Mouse (Mus musculus) layer of hippocampus, postnatal 25 days (tissue): Measurements from ENCODE around the gene Ndufs5. TPM values are rescaled to one million over a fixed set of nuclear protein-coding genes. Genes with fewer than 3 reads are reported as not detected.
A peak's percentile ranks its signal among the peaks of the same experiment; 100 is the strongest.

Source experiments
- DNase-seq, 2 experiments: peaks; one replicate each; pipeline ENCODE4 v3.0.0; 2022; ENCODE audit warnings: mixed read lengths in 2 of 2, low spot score in 1 of 2; ENCODE audit errors: extremely low spot score in 1 of 2
- total RNA-seq, 2 experiments: library from RNA; stranded (reverse); gene quantifications; 2 replicates each; pipeline ENCODE4 v1.2.3; 2021

Gene Ndufs5
- total RNA-seq, 2 experiments from 2014 or later, result 172 to 199 TPM

- DNase-seq, result no peak
These were observed 27.7 kb downstream of the Ndufs5 start for GRCm38 (mm10) chr4:123690311-123690710.

DNA sequence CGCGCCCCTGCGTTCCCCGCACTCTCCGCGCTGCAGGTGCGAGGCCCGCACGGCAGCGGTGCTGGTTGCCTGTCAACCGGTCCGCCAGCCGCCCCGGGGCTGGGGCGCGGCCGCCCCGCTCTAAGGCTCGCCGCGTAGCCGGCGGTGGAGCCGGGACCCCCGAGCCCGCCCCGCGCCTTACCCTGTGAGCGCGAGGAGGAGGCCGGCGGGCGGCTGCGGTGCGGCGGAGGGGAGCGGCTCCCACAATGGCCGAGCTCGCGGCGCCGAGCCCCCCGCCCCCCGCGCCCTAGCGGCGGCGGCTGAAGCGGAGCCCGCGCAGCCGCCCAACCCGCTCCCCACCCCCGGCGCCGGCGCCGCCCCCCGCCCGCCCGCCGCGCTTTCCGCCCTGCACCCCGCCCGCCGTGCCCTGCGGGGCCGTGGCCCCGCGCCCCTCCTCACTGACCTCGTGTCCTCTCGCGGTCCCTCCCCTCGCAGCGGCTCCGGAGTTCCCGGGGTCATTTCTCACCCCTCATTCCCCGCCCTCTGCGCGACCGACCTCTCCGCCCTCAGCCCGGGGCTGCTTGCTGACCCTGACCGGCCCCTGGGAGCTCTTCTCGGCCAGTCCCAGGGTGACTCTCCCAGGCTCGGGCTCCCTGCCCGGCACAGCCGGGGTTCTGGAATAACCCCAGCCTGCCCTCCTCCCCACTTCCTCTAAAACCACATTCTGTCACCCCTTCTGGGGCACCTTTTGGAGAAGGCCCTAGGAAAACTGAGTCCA, 30.8 kb downstream of the Ndufs5 start:
- DNase-seq, result peak in 1 of 2 experiments; percentile 39

DNA sequence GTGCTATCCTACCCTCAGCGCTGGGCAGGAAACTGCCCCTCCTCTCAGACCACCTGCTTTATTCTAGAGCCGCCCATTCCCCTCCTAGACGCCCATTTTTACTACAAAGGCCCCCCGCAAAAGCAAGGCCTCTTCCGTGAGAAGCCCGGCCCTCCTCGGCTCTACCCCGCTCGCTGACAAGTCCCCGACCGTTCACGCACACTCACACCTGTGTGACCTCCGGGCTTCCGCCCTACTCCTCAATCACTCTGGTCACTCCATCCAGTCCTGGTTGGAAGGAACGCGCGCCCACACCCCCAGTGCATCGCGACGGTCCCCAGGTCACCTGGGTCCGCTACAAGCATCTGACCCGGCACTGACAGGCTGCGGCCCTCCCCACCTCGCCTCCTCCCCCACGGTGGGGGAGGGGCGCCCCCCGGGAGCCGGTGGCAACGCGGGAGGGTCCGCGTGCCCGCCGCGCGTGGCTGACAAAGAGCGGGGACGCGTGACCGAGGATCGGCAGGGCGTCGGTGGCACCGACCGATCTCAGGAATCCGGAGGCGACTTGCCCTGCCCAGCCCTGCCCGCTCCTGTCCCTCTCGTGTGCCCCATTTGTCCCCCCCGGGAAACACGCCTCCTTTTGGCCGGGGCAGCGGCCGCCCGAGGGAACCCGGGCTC, 31.5 kb downstream of the Ndufs5 start:
- DNase-seq, result no peak

DNA sequence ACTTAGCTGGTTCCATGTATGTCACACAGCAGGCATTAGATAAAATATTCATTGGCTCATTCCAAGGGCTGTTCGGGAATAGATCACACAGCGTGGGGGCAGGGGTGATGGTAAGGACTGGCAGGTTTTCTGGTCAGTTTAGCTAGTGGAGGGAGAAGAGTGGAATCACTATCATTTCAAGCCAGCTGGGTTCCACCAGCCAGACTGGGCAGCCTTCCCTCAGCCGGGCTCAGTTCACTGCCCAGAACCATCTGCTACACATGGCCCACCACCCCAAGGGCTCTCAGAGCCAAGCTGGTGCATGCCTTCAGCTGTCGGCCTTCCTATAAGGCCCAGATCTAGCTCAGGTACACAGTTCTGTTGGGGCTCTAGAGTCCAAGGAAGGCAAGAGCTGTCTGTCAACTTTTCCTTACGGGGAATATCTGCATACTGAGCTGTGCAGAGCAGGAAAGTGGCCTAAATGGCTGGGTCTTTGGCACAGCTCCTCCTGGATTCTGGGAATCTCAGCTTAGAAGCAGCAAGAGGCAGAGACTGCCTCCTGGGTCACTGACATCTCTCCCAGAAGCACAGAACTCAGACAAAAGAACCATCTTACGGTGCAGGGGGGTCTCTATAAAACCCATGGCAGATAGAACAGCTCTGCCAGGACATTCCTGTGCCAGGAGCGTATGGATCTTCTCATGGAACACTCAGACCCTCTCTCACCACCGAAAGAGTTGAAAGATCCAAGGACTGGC, 32.3 kb downstream of the Ndufs5 start:
- no peak for DNase-seq

DNA sequence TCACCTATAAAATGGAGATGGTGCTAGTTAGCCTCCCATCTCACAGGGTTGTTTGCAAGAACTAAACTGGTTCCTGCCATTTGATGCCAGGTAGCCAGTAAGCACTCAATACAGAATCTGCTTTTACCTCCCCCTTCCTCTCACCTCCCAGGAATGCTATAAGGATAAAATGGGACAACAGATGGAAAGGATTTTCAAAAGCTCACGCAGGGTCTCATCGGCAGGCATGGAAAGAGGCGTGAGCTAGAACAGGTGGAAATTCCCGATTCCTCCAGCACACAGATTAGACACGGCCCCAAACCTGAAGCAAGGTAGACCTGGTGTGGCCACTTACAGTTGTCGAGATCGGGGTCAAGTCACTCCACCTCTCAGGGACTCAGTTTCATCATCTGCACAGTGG, 33.0 kb downstream of the Ndufs5 start:
- DNase-seq, result no peak

DNA sequence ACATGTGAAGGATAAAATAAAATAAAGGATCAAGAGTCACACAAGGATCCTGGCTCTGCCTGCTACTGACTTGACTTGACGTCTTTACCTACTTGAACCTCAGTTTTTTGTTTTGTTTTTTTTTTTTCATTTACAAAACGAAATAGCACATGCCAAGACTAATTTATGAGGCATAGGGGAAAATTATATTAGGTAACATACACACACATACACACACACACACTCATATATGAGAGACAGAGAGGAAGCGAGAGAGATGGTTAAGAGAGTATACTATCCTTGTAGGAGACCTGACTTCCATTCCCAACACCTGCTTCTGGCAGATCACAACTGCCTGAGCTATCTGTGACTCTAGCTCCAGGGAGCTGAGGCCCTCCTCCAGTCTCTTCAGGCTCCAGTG, 33.7 kb downstream of the Ndufs5 start, which contains the start of gene Macf1:
Gene Macf1, minus strand, starts transcription at position 101 of the 400 bp plus-strand sequence.
- DNase-seq, result no peak

DNA sequence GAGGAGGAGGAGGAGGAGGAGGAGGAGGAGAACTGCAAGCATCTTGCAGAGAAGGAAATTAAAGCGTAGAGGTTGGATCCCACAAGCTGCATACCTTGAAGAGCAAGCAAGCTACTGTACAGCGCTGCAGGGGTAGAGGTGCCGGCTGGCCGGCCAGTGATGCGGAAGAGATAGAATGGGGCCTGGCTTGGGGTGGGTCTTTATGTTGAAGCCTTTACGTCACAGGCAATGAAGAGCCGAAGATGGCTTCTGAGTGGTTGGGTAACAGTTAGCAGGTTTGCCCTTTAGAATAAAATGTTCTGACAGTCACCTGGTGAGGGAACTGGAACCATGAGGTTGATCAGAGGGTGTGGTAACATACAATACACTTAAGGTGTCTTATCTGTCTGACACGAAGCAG, 35.7 kb downstream of the Ndufs5 start:
- DNase-seq, result no peak

DNA sequence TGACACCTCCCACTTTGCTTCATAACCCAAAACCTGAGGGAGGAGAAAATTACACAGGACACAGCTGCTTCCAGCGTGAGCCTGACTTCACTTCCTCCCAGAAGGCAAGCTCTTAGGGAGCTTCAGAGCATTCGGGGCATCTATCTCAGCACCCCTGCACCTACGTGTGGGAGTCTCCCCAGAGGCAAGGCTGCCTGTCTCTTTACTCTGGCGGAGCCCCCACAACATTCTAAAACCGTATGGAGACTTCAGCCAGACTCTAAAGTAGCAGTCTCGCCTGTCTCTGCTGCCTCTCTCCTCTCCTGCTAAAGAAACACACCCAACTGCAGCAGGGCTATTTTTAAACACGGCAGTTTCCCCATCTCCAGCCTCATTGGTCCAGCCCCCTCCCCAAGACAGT, 37.0 kb downstream of the Ndufs5 start:
- DNase-seq, result no peak

- DNase-seq, result no peak
These were observed 40.8 kb downstream of the Ndufs5 start for GRCm38 (mm10) chr4:123677060-123677804.

- DNase-seq, result no peak
These were observed 47.4 kb downstream of the Ndufs5 start for GRCm38 (mm10) chr4:123670598-123670997.

DNA sequence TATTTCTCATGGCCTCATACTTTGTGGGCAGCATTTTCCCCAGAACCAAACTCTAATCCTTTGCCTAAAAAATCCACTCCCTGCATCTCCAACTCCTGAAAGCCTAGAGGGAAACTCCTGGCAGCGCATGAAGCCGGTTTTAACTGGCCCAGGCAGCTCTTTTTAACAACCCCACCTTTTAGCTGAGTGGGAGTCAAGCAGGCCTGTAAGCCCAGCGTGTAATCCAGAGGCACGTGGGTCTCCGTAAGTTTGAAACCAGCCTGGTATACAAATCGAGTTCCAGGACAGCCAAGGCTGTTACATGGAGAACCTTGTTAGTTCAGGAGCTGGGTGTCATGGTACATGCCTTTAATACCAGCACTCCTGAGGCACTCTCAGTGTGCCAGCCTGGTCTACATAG, 48.3 kb downstream of the Ndufs5 start:
- DNase-seq, result no peak

DNA sequence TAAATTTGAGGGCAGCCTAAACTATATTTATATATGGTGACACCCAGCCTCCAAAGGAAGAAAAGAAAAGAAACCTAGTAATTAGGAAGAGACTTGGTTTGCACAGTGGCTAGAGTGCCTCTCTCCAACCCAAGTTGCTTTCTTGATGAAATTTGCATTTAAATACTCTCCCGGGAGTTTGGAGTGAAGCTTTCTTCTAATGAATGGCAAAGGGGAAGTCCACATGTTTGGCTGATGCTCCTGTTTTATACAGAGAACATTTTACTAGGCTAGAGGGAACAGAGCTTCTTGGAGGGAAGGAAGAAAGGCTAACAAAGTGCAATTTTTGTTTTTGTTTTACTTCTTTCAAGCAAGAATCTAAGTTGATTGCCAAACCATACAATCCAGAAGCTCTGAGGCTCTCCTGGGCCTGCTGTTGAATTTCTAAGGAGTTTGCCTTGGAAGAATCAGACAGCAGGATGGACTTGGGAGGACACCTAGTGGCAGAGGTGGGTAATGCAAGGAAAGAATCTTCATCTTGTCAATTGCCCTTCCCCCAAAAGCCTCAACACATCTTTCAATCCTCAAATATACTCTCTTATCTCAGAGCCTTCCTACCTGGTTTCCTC, 50.6 kb downstream of the Ndufs5 start:
- DNase-seq, result peak; percentile 75 to 93

DNA sequence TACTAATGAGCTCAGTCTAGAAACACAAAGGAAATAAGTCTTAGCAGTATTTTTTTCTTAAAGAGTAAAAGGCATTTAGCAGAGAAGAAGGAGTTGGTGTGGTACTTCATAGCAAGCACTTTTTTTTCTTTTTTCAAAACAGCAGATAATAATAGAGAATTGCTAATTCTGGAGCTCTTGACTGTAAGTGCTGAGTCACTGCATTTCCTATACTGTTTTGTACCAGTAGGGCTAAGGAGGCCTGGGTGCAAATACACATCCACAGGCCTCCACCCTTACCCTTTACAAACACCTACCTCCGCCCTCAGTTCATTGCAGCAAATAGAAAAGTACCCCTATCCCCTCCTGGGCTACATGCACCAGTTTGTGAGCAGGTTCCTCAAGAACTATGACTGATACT, 51.5 kb downstream of the Ndufs5 start:
- no peak for DNase-seq

DNA sequence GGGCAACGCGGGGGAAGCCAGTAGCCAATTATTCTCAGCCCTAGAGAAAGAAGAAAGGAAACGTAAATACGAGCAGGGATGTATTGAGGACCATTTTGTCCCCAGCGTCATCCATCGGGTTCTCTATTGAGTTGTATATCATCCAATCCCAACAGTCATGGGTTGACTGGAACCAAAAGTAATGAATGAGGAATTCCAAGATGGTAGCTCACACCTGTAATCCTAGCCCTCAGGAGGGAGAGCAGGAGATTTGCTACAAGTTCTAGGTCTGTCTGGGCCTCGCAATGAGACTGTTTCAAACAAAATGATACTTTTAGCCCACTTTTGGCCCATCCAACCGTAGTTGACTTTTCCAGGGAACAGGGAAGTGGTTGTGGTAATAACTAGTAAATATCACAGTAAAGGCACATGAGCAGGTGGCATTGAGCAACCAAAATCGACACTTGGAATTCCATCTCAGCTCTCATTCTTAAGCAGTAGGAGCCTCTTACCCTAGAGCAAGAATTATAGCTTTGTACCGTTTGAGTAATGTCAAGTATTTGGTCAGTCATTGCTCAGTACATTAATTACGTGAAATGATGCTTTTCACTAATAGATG, 52.2 kb downstream of the Ndufs5 start:
- DNase-seq, result no peak

DNA sequence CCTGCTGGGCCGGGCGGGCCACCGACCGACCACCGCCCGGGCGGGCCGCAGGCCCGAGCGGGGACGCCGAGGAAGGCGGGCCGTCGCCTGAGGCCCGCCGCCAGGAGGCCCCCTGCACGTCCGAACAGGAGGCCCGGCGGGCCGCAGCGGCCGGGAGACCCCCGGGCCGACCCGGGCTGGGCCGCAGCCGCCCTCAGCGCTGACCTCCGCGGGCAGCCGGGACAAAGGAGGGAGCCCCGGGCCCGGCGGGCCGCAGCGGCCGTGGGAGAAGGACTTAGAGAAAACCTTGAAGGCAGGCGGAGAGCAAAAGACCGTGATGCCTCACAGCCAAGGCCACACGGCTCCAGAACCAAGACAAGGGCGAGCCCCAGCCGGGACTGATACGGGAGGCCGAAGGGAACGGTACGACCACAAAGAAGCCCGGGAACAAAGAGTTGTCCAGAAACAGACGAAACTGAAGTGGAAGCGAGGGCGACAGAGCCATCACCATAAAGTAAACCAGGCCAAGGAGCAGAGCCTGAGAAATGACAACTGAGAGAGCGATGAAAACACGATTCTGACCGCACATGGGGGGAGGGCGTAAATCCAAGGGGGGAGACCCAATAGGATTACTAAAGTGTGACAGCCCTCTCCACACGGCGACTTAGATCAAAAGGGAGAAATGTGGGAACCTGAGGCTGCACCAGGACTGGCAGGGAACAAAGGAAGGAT, 52.9 kb downstream of the Ndufs5 start:
- DNase-seq, result no peak

GRCm38 (mm10) chr4:123664021-123664950, 53.7 kb downstream of the Ndufs5 start:
- peak; percentile 55 to 56 for DNase-seq

DNA sequence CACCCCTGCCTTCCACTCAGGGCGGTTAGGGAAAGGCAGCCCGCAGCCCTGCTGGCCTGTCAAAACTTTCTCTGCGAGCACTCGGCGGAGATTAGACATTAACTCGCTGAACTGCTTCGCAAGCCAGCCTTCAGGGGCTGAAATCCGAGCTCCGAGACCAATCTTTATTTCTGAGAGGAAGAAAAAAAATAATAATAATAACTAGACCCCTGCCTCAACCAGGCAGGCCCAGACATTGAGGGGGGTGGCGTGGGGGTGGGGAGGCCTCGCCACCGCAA, 54.4 kb downstream of the Ndufs5 start:
- DNase-seq, result no peak

DNA sequence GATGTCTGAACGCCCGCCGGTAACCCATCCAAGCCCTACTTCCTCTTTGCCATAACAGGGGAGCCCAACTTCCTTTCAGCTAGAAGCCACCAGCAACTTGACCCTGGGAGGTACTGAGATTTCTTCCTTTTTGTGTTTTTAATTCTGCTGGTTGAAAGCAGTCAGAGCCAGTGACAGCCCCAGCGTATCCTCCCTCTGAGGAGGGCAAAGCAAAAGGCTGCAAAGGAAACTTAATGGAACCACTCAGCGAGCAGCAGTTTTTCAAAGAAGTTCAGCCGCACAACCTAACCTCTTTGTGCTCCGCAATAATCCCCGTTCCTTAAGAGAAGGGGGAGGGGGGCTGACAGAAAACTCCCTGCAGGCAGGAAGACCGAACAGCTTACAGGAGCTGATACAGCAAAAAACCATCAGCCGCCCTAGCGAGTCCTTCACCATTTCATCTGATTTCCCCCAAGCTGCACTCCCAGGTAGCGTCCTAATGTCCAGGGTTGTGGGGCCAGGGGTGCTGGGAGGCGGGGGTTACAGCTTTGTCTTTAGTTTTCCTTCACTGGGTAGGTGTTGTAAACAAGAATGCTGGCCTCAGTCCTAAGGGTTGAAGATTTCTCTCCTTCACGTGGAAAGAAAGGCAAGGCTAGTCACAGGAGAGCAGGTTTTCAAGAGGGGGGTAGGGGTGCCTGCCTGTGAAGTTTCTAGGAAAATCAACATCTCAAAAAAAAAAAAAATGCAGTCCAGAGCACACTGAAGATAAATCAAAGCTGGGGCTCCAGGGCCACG, 54.9 kb downstream of the Ndufs5 start:
- no peak for DNase-seq
